Mouse (Mus musculus) erythroblast, embryonic 14.5 days (primary cell): ENCODE data around the gene Camkk1. TPM values are rescaled to one million over a fixed set of nuclear protein-coding genes. Genes with fewer than 3 reads are reported as not detected.

Experiments
- H3K27me3 ChIP-seq: 2 replicates; pipeline ENCODE4 v1.6.1; 2012; ENCODE audit warnings: inconsistent platforms; ENCODE audit not compliant: control insufficient read depth
- H3K36me3 ChIP-seq: 2 replicates; pipeline ENCODE4 v1.6.1; 2012; ENCODE audit warnings: mild to moderate bottlenecking, inconsistent platforms; ENCODE audit not compliant: control insufficient read depth
- H3K4me1 ChIP-seq: 2 replicates; pipeline ENCODE4 v1.6.1; 2012; ENCODE audit warnings: inconsistent platforms; ENCODE audit not compliant: control insufficient read depth
- H3K4me3 ChIP-seq: replicated peaks from 2 replicates; pipeline ENCODE3; 2012; ENCODE audit warnings: moderate library complexity, mild to moderate bottlenecking, inconsistent platforms
- H3K9me3 ChIP-seq: 2 replicates; pipeline ENCODE4 v1.6.1; 2012; ENCODE audit warnings: low read length, inconsistent platforms, mixed read lengths; ENCODE audit not compliant: control insufficient read depth
- GATA1 ChIP-seq: IDR thresholded peaks from 2 replicates; pipeline ENCODE4 v1.6.1; 2012; ENCODE audit warnings: low read length, inconsistent platforms, mixed read lengths
- TAL1 ChIP-seq: IDR thresholded peaks from 3 replicates; pipeline ENCODE4 v1.6.1; 2012; ENCODE audit warnings: low read length, inconsistent platforms, mixed read lengths
- polyA plus RNA-seq: library from polyadenylated mRNA; stranded (reverse); fragments of >175 nt; gene quantifications from 2 replicates; pipeline ENCODE4 v1.2.3, GENCODE M21; 2012

Gene Camkk1
- 0.01 and 0.02 TPM in 2 replicates for polyA plus RNA-seq

- Histone ChIP-seq H3K27me3 (peaks cover 55% of the 10 kb centered on the region), H3K4me1 (peaks cover 18% of the 10 kb centered on the region), H3K4me3 (peak within 1 kb of the TSS; percentile 61), H3K9me3 (no peaks in the 10 kb centered on the region), H3K36me3 (no peaks in the 10 kb centered on the region)
- no peak for TF ChIP-seq TAL1
- no peak for TF ChIP-seq GATA1
Observed at GRCm38 (mm10) chr11:73018471-73019146, at the start of gene Camkk1. Gene Camkk1, plus strand, starts transcription at chr11:73019008.

- Histone ChIP-seq H3K9me3 (no peaks in the 10 kb centered on the region), H3K27me3 (no peaks in the 10 kb centered on the region), H3K4me1 (no peaks in the 10 kb centered on the region), H3K4me3 (no peak overlapping the region), H3K36me3 (no peaks in the 10 kb centered on the region)
- no peak for TF ChIP-seq TAL1
- no peak for TF ChIP-seq GATA1
Observed at GRCm38 (mm10) chr11:72974995-72975503, 43.8 kb upstream of the Camkk1 start.

GRCm38 (mm10) chr11:72982516-72982915, 36.3 kb upstream of the Camkk1 start:
- no peaks in the 10 kb centered on the region for H3K36me3 ChIP-seq
- H3K4me1 ChIP-seq: no peaks in the 10 kb centered on the region
- H3K27me3 ChIP-seq: no peaks in the 10 kb centered on the region
- no peak for TF ChIP-seq GATA1
- TF ChIP-seq TAL1: no peak
- no peaks in the 10 kb centered on the region for H3K9me3 ChIP-seq
- no peak overlapping the region for H3K4me3 ChIP-seq

DNA sequence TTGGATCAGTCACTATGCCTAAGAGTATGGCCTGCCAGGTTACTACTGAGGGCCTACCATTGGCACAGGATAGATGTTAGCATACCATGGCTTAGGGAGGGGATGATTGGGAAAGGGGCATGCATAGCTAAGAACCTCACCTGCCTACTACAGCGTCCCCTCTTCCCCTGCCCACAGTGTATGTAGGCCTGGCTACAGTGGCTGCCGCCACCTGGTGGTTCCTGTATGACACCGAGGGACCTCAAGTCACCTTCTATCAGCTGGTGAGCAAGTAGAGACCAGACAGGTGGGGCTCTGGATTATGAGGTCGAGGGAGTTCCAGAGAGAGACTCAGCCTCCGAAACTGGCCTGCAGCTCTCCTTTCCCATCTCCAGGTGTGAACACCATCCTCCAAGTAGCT, 35.5 kb upstream of the Camkk1 start:
- no peaks in the 10 kb centered on the region for H3K36me3 ChIP-seq
- H3K9me3 ChIP-seq: no peaks in the 10 kb centered on the region
- no peaks in the 10 kb centered on the region for H3K4me1 ChIP-seq
- no peaks in the 10 kb centered on the region for H3K27me3 ChIP-seq
- TF ChIP-seq TAL1 (no peak), GATA1 (no peak)
- no peak overlapping the region for H3K4me3 ChIP-seq

GRCm38 (mm10) chr11:72986745-72987144, 32.1 kb upstream of the Camkk1 start:
- Histone ChIP-seq H3K4me3 (no peak overlapping the region), H3K4me1 (no peaks in the 10 kb centered on the region), H3K27me3 (no peaks in the 10 kb centered on the region), H3K36me3 (no peaks in the 10 kb centered on the region), H3K9me3 (no peaks in the 10 kb centered on the region)
- TF ChIP-seq TAL1 (no peak), GATA1 (no peak)

DNA sequence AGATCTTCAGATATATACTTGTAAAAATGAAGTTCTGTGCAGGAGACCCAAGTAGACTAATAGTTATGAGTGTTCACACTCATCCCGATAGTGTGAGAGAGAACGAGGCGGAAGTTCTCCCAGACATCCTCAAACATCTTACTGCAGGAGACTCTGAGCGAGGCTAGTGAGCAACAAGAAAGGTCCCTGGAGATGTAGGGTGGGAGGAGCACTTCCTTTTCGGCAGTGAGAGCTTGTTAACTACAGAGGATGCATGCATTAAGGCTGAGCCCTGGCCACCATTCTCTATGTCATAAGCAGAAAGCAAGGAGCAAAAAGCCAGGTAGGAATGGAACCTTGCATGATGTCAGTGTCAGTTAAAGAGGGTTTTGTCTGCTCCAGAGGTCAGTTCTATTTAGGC, 31.6 kb upstream of the Camkk1 start:
- Histone ChIP-seq H3K4me3 (no peak overlapping the region), H3K27me3 (no peaks in the 10 kb centered on the region), H3K9me3 (no peaks in the 10 kb centered on the region), H3K36me3 (no peaks in the 10 kb centered on the region), H3K4me1 (no peaks in the 10 kb centered on the region)
- TF ChIP-seq TAL1 (no peak), GATA1 (no peak)

DNA sequence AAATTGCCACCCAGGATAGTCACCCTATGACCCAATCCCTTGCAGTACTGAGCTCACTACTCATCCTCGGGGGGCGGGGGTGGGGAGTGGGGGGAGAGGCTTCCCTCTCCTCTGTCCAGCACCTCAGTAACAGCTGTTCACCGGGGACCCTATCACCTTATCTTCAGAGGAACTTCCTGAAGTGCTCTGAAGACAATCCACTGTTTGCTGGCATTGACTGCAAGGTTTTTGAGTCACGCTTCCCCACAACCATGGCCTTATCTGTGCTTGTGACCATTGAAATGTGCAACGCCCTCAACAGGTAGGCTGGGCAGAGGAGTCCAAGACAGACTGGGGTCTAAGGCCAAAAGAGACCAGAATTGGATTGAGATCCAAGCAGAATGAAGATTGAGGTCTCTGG, 31.0 kb upstream of the Camkk1 start:
- Histone ChIP-seq H3K4me3 (no peak overlapping the region), H3K4me1 (no peaks in the 10 kb centered on the region), H3K27me3 (no peaks in the 10 kb centered on the region), H3K36me3 (no peaks in the 10 kb centered on the region), H3K9me3 (no peaks in the 10 kb centered on the region)
- TF ChIP-seq TAL1 (no peak), GATA1 (no peak)

GRCm38 (mm10) chr11:72989044-72989443, 29.8 kb upstream of the Camkk1 start:
- H3K36me3 ChIP-seq: no peaks in the 10 kb centered on the region
- H3K27me3 ChIP-seq: no peaks in the 10 kb centered on the region
- H3K4me3 ChIP-seq: no peak overlapping the region
- H3K4me1 ChIP-seq: no peaks in the 10 kb centered on the region
- TF ChIP-seq TAL1 (no peak), GATA1 (no peak)
- no peaks in the 10 kb centered on the region for H3K9me3 ChIP-seq

- no peaks in the 10 kb centered on the region for H3K36me3 ChIP-seq
- no peaks in the 10 kb centered on the region for H3K27me3 ChIP-seq
- TF ChIP-seq GATA1 (no peak), TAL1 (no peak)
- no peaks in the 10 kb centered on the region for H3K4me1 ChIP-seq
- no peak overlapping the region for H3K4me3 ChIP-seq
- no peaks in the 10 kb centered on the region for H3K9me3 ChIP-seq
Observed at GRCm38 (mm10) chr11:72990688-72991087, 28.1 kb upstream of the Camkk1 start.
